Mouse (Mus musculus): ENCODE data around the gene Bbs7.

DNA sequence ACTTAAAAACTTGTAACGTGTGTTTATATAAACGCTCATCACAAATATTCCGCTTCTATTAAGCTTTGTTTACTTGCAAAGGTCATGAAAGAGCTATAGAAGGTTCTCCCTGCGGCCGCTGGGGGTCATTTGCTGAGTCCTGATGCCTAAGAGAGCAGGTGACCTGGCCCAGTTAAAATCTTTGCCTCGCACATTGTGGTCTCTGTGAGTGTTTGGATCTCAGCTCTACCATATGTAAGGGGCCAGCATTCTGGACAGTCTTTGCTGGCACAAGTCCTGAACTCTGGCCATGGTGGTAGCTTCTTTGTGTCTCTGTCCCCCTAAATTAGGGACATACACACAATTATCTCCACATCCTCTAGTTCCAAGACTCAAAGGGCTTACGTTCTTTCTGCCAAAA, 80.5 kb downstream of the Bbs7 start:
- TF ChIP-seq POLR2A (IDR thresholded peaks at IDR 0.05; ENCODE audit: borderline replicate concordance, extremely low read depth, low read depth, low read length) (no peak), CTCF (IDR thresholded peaks at IDR 0.05; ENCODE audit: insufficient read depth, low read length) (no peak)

Data from lung, adult 2 months (tissue).